Mouse (Mus musculus) heart, embryonic 16.5 days (tissue): ENCODE results near the gene Gm10354. TPM values are rescaled to one million over a fixed set of nuclear protein-coding genes. Genes with fewer than 3 reads are reported as not detected.
"Not testable (repeated sequence)": the region's sequence is repeated elsewhere in the genome, so short reads cannot be mapped to it uniquely, and the experiment has no call there.

Source experiments
- ATAC-seq: fragments of 200-750 bp; cut with Nextera tagmentation; replicated peaks from 2 replicates; pipeline ENCODE4 v1.8.0; 2017; ENCODE audit warnings: moderate number of reproducible peaks; ENCODE audit not compliant: insufficient read depth, low FRiP score; ENCODE audit errors: extremely low read depth
- H3K27ac ChIP-seq: fragments of 300-500 bp; sonication (generic); 2 replicates; pipeline ENCODE4 v1.5.1; 2014; ENCODE audit warnings: mild to moderate bottlenecking, low read length, control low read depth, moderate library complexity
- H3K27me3 ChIP-seq: fragments of 300-500 bp; sonication (generic); 2 replicates; pipeline ENCODE4 v1.6.1; 2014; ENCODE audit warnings: low read length, mixed read lengths; ENCODE audit not compliant: control insufficient read depth, insufficient read depth
- H3K36me3 ChIP-seq: fragments of 300-500 bp; sonication (generic); 2 replicates; pipeline ENCODE4 v1.6.1; 2014; ENCODE audit not compliant: control insufficient read depth, insufficient read depth
- H3K4me1 ChIP-seq: fragments of 300-500 bp; sonication (generic); 2 replicates; pipeline ENCODE4 v1.6.1; 2014; ENCODE audit warnings: low read length, mixed read lengths; ENCODE audit not compliant: control insufficient read depth, insufficient read depth
- H3K4me2 ChIP-seq: fragments of 300-500 bp; sonication (generic); 2 replicates; pipeline ENCODE4 v1.6.1; 2014; ENCODE audit warnings: low read depth, mild to moderate bottlenecking, control low read depth, low read length
- H3K4me3 ChIP-seq: fragments of 300-500 bp; sonication (generic); 2 replicates; pipeline ENCODE4 v1.5.1; 2014; ENCODE audit warnings: mild to moderate bottlenecking, control low read depth, low read length
- H3K9ac ChIP-seq: fragments of 300-500 bp; sonication (generic); 2 replicates; pipeline ENCODE4 v1.6.1; 2014; ENCODE audit warnings: low read length, control low read depth
- H3K9me3 ChIP-seq: fragments of 300-500 bp; sonication (generic); replicated peaks from 2 replicates; pipeline ENCODE4 v1.6.1; 2016; ENCODE audit warnings: low read length; ENCODE audit not compliant: control insufficient read depth
- WGBS: fragments of 180-500 bp; shearing (Covaris S2); extraction: QIAGEN DNeasy Blood & Tissue Kit; methylation state at CpG from one replicate; pipeline ENCODE4 v1.1.7; 2014; 5-methylcytosine and 5-hydroxymethylcytosine counted together
- polyA plus RNA-seq: library from polyadenylated mRNA; unstranded; fragments of >200 nt; fragmentation: Nextera tagmentation; extraction: Ambion mirVana; gene quantifications from 2 replicates; pipeline ENCODE4 v1.2.1, GENCODE M21; 2015

Gene Gm10354
- polyA plus RNA-seq, 1 experiment from 2014 or later, result not detected

- H3K4me2 ChIP-seq, H3K27ac ChIP-seq, H3K4me1 ChIP-seq, H3K36me3 ChIP-seq, H3K27me3 ChIP-seq, H3K4me3 ChIP-seq, H3K9me3 ChIP-seq, ATAC-seq, H3K9ac ChIP-seq: not testable (repeated sequence)
- 47% methylated on average over 1 of the region's 1 CpGs for WGBS
Measured at GRCm38 (mm10) chr5:14938329-14938728, 40.4 kb downstream of the Gm10354 start, which contains the start of gene Speer4e. TSS of gene Speer4e (minus strand) at chr5:14938429.

GRCm38 (mm10) chr5:14933721-14934120, 45.0 kb downstream of the Gm10354 start:
- H3K9me3 ChIP-seq, ATAC-seq, H3K4me2 ChIP-seq, H3K27ac ChIP-seq, H3K9ac ChIP-seq, H3K4me3 ChIP-seq, H3K36me3 ChIP-seq, H3K4me1 ChIP-seq, H3K27me3 ChIP-seq: not testable (repeated sequence)
- 61% methylated on average over 5 of the region's 6 CpGs for WGBS

- H3K4me1 ChIP-seq, H3K9ac ChIP-seq, H3K27ac ChIP-seq, H3K9me3 ChIP-seq, H3K4me3 ChIP-seq, H3K27me3 ChIP-seq, H3K4me2 ChIP-seq, H3K36me3 ChIP-seq, ATAC-seq: not testable (repeated sequence)
- 24% methylated on average over 4 of the region's 4 CpGs for WGBS
Measured at GRCm38 (mm10) chr5:14927047-14927446, 51.7 kb downstream of the Gm10354 start.

Other genes with a start within 250 kb of the Gm10354 start
- gene Gm9758, start 64.0 kb downstream of the Gm10354 start, polyA plus RNA-seq, result not detected in 2 replicates
- not detected in 2 replicates for gene Speer4e, start 40.5 kb downstream of the Gm10354 start, polyA plus RNA-seq
- gene Gm17019, start 54.1 kb upstream of the Gm10354 start, polyA plus RNA-seq, result not detected in 2 replicates